Mouse (Mus musculus) lung, adult 2 months (tissue): ENCODE measurements around the gene Tex52.

Experiments used
- CTCF ChIP-seq: fragments of 200-500 bp; IDR thresholded peaks from 2 replicates; pipeline ENCODE4 v1.5.1; 2011; ENCODE audit warnings: mild to moderate bottlenecking, low read length, control low read depth; ENCODE audit not compliant: insufficient read depth
- POLR2A ChIP-seq: fragments of 200-500 bp; IDR thresholded peaks from 2 replicates; pipeline ENCODE4 v1.6.1; 2011; ENCODE audit warnings: low read depth, mild to moderate bottlenecking, control low read depth, low read length, borderline replicate concordance; ENCODE audit errors: extremely low read depth

- TF ChIP-seq CTCF (no peak), POLR2A (no peak)
These were observed 48.4 kb downstream of the Tex52 start for GRCm38 (mm10) chr6:128423496-128424268.
